Mouse (Mus musculus) liver, embryonic 14.5 days (tissue): ENCODE measurements around the gene Trpv5.

Experiments used
- CTCF ChIP-seq: IDR thresholded peaks from 2 replicates; pipeline ENCODE4 v1.5.1; 2016; ENCODE audit warnings: antibody characterized with exemption, low read depth, control low read depth
- EP300 ChIP-seq: IDR thresholded peaks from 2 replicates; pipeline ENCODE4 v1.6.1; 2016; ENCODE audit warnings: antibody characterized with exemption, low read depth

GRCm38 (mm10) chr6:41658487-41658886, 22.1 kb downstream of the Trpv5 start:
- TF ChIP-seq CTCF = no peak
- no peak for TF ChIP-seq EP300
